Mouse (Mus musculus) C2C12 (cell line): ENCODE results near the gene Ppara.

ENCODE experiments used
- CTCF ChIP-seq: IDR thresholded peaks from one replicate; pipeline ENCODE4 v1.5.1; 2011; ENCODE audit not compliant: control insufficient read depth, insufficient read depth, insufficient read length
- MAX ChIP-seq: IDR thresholded peaks from one replicate; pipeline ENCODE4 v1.6.1; 2011; ENCODE audit warnings: mild to moderate bottlenecking, control low read depth
- USF1 ChIP-seq: IDR thresholded peaks from one replicate; pipeline ENCODE4 v1.6.1; 2011; ENCODE audit warnings: low read depth, mild to moderate bottlenecking, control low read depth, moderate library complexity

DNA sequence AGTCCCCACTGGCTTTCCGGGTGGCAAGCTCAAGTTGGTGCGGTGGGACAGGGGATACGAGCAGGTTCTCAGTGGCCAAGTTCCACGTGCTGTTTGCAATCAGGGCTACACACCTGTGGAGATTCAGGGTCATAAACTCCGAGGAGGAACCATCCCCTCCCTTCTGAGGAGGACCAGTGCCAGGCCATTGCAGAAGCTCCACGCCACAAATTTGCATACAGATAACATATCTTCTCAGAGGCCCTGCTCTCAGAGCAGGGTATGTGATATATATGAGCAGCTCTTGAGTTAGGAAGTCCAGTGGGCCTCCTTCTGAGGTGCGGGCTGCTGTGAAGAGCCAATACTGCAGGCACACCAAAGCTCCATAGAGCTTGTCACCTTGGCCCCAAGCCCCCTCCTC lies 15.8 kb upstream of the Ppara start:
- TF ChIP-seq MAX (no peak), CTCF (no peak), USF1 (no peak)
